Mouse (Mus musculus) bone marrow, adult 2 months (tissue): ENCODE measurements at regions not wholly inside any gene's neighbourhood (a gene's known extent, or its start where the extent isn't known, plus 50 kb on each side); places are given as distances from the start of the nearest gene placed in this dataset.

ENCODE experiments used
- H3K27ac ChIP-seq: fragments of 200-500 bp; 2 replicates; pipeline ENCODE4 v1.5.1; 2012; ENCODE audit warnings: low read depth, mild to moderate bottlenecking, control low read depth, inconsistent platforms, low read length; ENCODE audit not compliant: control insufficient read depth, poor library complexity, insufficient read depth
- H3K4me1 ChIP-seq: fragments of 200-500 bp; 2 replicates; pipeline ENCODE4 v1.6.1; 2011; ENCODE audit warnings: low read length; ENCODE audit not compliant: control insufficient read depth, insufficient read depth
- H3K4me3 ChIP-seq: fragments of 200-500 bp; replicated peaks from 2 replicates; pipeline ENCODE3; 2011; ENCODE audit warnings: mild to moderate bottlenecking, low read depth, low read length, control low read depth; ENCODE audit not compliant: control insufficient read depth
- CTCF ChIP-seq: fragments of 200-500 bp; IDR thresholded peaks from 2 replicates; pipeline ENCODE4 v1.5.1; 2011; ENCODE audit warnings: low read length, control low read depth; ENCODE audit not compliant: control insufficient read depth, insufficient read depth
- POLR2A ChIP-seq: fragments of 200-500 bp; IDR thresholded peaks from 2 replicates; pipeline ENCODE4 v1.6.1; 2011; ENCODE audit warnings: low read depth, mild to moderate bottlenecking, control low read depth, low read length, borderline replicate concordance; ENCODE audit not compliant: control insufficient read depth
- WGBS: fragments of 180-500 bp; shearing (Covaris S2); methylation state at CpG from one replicate; pipeline ENCODE4 v1.1.7; 2018; 5-methylcytosine and 5-hydroxymethylcytosine counted together

- TF ChIP-seq POLR2A = no peak
- TF ChIP-seq CTCF = no peak
- H3K4me1 ChIP-seq = no peaks in the 10 kb centered on the region
- H3K4me3 ChIP-seq = no peak overlapping the region
- WGBS = 70% methylated on average over 6 of the region's 6 CpGs
- H3K27ac ChIP-seq = no peak overlapping the region
Observed at GRCm38 (mm10) chr14:105360530-105360929, 102.2 kb downstream of the Ndfip2 start.

DNA sequence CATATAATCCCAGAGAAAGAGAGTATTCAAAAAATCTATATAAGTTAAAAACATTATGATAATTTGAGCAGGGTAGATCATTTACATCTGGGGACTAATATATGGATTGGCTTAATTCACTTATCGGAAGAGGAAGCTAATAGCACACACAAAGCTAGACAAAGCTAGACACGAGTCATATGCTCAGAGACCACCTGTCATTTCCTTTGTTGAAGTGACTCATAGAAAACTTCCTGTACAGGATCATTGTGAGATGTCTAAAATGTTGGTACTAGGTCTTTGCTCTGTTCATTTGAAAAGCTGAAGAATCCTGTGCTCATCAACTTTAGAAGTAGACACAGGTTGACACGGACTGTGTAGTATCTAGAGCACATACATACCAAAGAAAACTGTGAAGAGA lies 101.5 kb downstream of the Ndfip2 start:
- no peak overlapping the region for H3K4me3 ChIP-seq
- H3K4me1 ChIP-seq = no peaks in the 10 kb centered on the region
- no peak for TF ChIP-seq CTCF
- no peak for TF ChIP-seq POLR2A
- WGBS = 54% methylated on average over 3 of the region's 3 CpGs
- H3K27ac ChIP-seq = no peak overlapping the region
